Mouse (Mus musculus): ENCODE results near the gene Rnf13.
"Not testable (repeated sequence)": the region's sequence is repeated elsewhere in the genome, so short reads cannot be mapped to it uniquely, and the experiment has no call there.

Rnf13 gene

GRCm38 (mm10) chr3:57735511-57736370, at the start of gene Rnf13:
TSS of gene Rnf13 (plus strand) at chr3:57736062.
- DNase-seq: peak; percentile 97

GRCm38 (mm10) chr3:57691772-57692171, 44.1 kb upstream of the Rnf13 start:
- DNase-seq: no peak

GRCm38 (mm10) chr3:57692719-57693118, 43.1 kb upstream of the Rnf13 start, which contains the start of gene Ankub1:
TSS of gene Ankub1 (minus strand) at chr3:57692799.
- DNase-seq: no peak

GRCm38 (mm10) chr3:57696249-57696648, 39.6 kb upstream of the Rnf13 start:
- no peak for DNase-seq

GRCm38 (mm10) chr3:57696779-57697178, 39.1 kb upstream of the Rnf13 start:
- DNase-seq: no peak

GRCm38 (mm10) chr3:57714151-57714550, 21.7 kb upstream of the Rnf13 start:
- no peak for DNase-seq

- DNase-seq: no peak
Observed at GRCm38 (mm10) chr3:57732206-57732915, 3.5 kb upstream of the Rnf13 start.

- DNase-seq: peak; percentile 10
Observed at GRCm38 (mm10) chr3:57736419-57737095, 695 bp downstream of the Rnf13 start.

- no peak for DNase-seq
Observed at GRCm38 (mm10) chr3:57739830-57740229, 4.0 kb downstream of the Rnf13 start.

- no peak for DNase-seq
Observed at GRCm38 (mm10) chr3:57748576-57749267, 12.9 kb downstream of the Rnf13 start.

GRCm38 (mm10) chr3:57776915-57777314, 41.1 kb downstream of the Rnf13 start:
- DNase-seq: no peak

- DNase-seq: no peak
Observed at GRCm38 (mm10) chr3:57788472-57788871, 52.6 kb downstream of the Rnf13 start.

- no peak for DNase-seq
Observed at GRCm38 (mm10) chr3:57789005-57789962, 53.4 kb downstream of the Rnf13 start.

GRCm38 (mm10) chr3:57791104-57791503, 55.2 kb downstream of the Rnf13 start:
- DNase-seq: no peak

GRCm38 (mm10) chr3:57795071-57795470, 59.2 kb downstream of the Rnf13 start:
- not testable (repeated sequence) for DNase-seq

GRCm38 (mm10) chr3:57815447-57815846, 79.6 kb downstream of the Rnf13 start:
- DNase-seq: no peak

GRCm38 (mm10) chr3:57825866-57826265, 90.0 kb downstream of the Rnf13 start:
- no peak for DNase-seq

GRCm38 (mm10) chr3:57833585-57833984, 97.7 kb downstream of the Rnf13 start:
- no peak for DNase-seq

GRCm38 (mm10) chr3:57836911-57837310, 101.0 kb downstream of the Rnf13 start:
- DNase-seq: no peak

- no peak for DNase-seq
Observed at GRCm38 (mm10) chr3:57843775-57844174, 107.9 kb downstream of the Rnf13 start.
